Mouse (Mus musculus) midbrain, postnatal 0 days (tissue): ENCODE results near the gene Gm20388. TPM values are rescaled to one million over a fixed set of nuclear protein-coding genes. Genes with fewer than 3 reads are reported as not detected.

ENCODE experiments used
- ATAC-seq: fragments of 200-750 bp; cut with Nextera tagmentation; 2 replicates; pipeline ENCODE4 v1.8.0; 2017; ENCODE audit warnings: moderate number of reproducible peaks, mild to moderate bottlenecking, moderate TSS enrichment, moderate library complexity; ENCODE audit not compliant: low FRiP score
- DNase-seq: peaks from one replicate; pipeline ENCODE4 v3.0.0-alpha.2; 2015; ENCODE audit warnings: low spot score
- H3K27ac ChIP-seq: fragments of 300-500 bp; sonication (generic); 2 replicates; pipeline ENCODE4 v1.5.1; 2014; ENCODE audit warnings: low read depth, mild to moderate bottlenecking, low read length, mixed read lengths
- H3K27me3 ChIP-seq: fragments of 300-500 bp; sonication (generic); 2 replicates; pipeline ENCODE4 v1.6.1; 2014; ENCODE audit warnings: low read length, control low read depth, mixed read lengths; ENCODE audit not compliant: insufficient read depth
- H3K36me3 ChIP-seq: fragments of 300-500 bp; sonication (generic); 2 replicates; pipeline ENCODE4 v1.6.1; 2014; ENCODE audit warnings: low read length, control low read depth, mixed read lengths; ENCODE audit not compliant: insufficient read depth
- H3K4me1 ChIP-seq: fragments of 300-500 bp; sonication (generic); 2 replicates; pipeline ENCODE4 v1.6.1; 2014; ENCODE audit warnings: mild to moderate bottlenecking, control low read depth, antibody characterized with exemption, low read length, mixed read lengths; ENCODE audit not compliant: insufficient read depth
- H3K4me2 ChIP-seq: fragments of 300-500 bp; sonication (generic); 2 replicates; pipeline ENCODE4 v1.6.1; 2014; ENCODE audit warnings: low read depth, mild to moderate bottlenecking, low read length, mixed read lengths; ENCODE audit not compliant: poor library complexity, severe bottlenecking
- H3K4me3 ChIP-seq: fragments of 300-500 bp; sonication (generic); 2 replicates; pipeline ENCODE4 v1.5.1; 2014; ENCODE audit warnings: low read depth, mild to moderate bottlenecking, low read length, moderate library complexity
- H3K9ac ChIP-seq: fragments of 300-500 bp; sonication (generic); replicated peaks from 2 replicates; pipeline ENCODE4 v1.6.1; 2014; ENCODE audit warnings: mild to moderate bottlenecking, low read length, moderate library complexity, mixed read lengths; ENCODE audit not compliant: poor library complexity, severe bottlenecking
- H3K9me3 ChIP-seq: fragments of 300-500 bp; sonication (generic); 2 replicates; pipeline ENCODE4 v1.6.1; 2016; ENCODE audit warnings: low read length, control low read depth
- CTCF ChIP-seq: IDR thresholded peaks from 2 replicates; pipeline ENCODE4 v1.5.1; 2016; ENCODE audit warnings: antibody characterized with exemption, mild to moderate bottlenecking
- WGBS: fragments of 180-500 bp; shearing (Covaris S2); extraction: QIAGEN DNeasy Blood & Tissue Kit; methylation state at CpG from one replicate; pipeline ENCODE4 v1.1.7; 2014; 5-methylcytosine and 5-hydroxymethylcytosine counted together
- polyA plus RNA-seq: library from polyadenylated mRNA; unstranded; fragments of >200 nt; fragmentation: Nextera tagmentation; extraction: Ambion mirVana; gene quantifications from 2 replicates; pipeline ENCODE4 v1.2.1, GENCODE M21; 2015
- total RNA-seq: library from RNA; depleted of rRNA; stranded (reverse); fragments of >200 nt; gene quantifications from 2 replicates; pipeline ENCODE4 v1.2.3, GENCODE M21; 2014

The Gm20388 gene
- total and polyA plus RNA-seq, 2 experiments from 2014 or later: 74.2 TPM; not detected in 1

DNA sequence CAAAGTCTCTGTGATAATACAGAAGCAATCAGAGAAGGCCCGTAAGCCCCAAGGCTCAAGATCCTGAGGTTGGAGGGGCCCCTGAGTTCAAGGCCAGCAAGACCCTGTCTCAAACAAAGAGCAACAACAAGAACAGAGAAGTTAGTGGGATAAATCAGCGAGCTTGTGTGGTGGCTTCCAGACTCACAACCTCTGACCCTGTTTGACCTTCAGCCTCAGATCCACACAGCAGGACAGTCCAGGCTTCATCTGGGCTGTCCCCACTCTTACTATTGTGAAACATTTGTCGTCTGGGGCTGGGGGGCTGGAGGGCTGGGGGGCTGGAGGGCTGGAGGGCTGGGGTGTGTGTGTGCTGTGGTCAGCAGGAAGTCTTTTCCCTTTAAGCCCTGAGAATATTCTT lies 468.4 kb downstream of the Gm20388 start:
- Histone ChIP-seq H3K27ac (no peak overlapping the region), H3K4me2 (no peak overlapping the region), H3K4me3 (no peak overlapping the region), H3K4me1 (peaks cover 13% of the 10 kb centered on the region; the same call in 1 of the 2 replicates), H3K27me3 (no peaks in the 10 kb centered on the region), H3K36me3 (no peaks in the 10 kb centered on the region), H3K9me3 (no peaks in the 10 kb centered on the region), H3K9ac (no peak overlapping the region)
- WGBS: 57% methylated on average over 3 of the region's 3 CpGs
- no peak for TF ChIP-seq CTCF
- ATAC-seq: no peak
- no peak for DNase-seq

DNA sequence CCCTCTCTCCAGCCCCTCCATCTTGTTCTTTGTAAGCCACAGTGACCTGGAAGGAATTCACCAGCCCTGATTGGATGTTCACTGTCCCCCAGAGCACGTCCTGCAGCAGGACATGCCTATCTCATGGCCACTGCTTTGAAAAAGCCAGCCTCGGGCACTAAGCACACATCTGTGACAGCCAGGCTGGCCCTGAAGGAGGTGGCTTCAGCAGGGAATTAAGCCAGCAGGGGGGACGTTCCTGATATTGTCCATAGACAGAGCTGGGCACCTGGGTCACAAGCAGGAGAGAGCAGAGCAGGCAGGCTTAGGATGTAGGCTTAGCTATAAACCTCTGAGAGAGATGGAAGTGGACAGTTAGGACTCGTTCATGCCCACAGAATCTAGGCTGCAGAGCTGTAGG lies 471.2 kb downstream of the Gm20388 start:
- H3K4me1 ChIP-seq: peaks cover 9% of the 10 kb centered on the region; the same call in 1 of the 2 replicates
- no peak overlapping the region for H3K4me3 ChIP-seq
- H3K4me2 ChIP-seq: no peak overlapping the region
- peak overlapping the region; percentile 33; the same call in 1 of the 2 replicates for H3K9ac ChIP-seq
- peak; percentile 20; the same call in 1 of the 2 replicates for TF ChIP-seq CTCF
- 21% methylated on average over 4 of the region's 4 CpGs for WGBS
- no peaks in the 10 kb centered on the region for H3K27me3 ChIP-seq
- DNase-seq (no peak), ATAC-seq (no peak; the same call in 1 of the 2 replicates)
- peak overlapping the region; percentile 38; the same call in 1 of the 2 replicates for H3K27ac ChIP-seq
- H3K36me3 ChIP-seq: no peaks in the 10 kb centered on the region
- H3K9me3 ChIP-seq: no peaks in the 10 kb centered on the region

DNA sequence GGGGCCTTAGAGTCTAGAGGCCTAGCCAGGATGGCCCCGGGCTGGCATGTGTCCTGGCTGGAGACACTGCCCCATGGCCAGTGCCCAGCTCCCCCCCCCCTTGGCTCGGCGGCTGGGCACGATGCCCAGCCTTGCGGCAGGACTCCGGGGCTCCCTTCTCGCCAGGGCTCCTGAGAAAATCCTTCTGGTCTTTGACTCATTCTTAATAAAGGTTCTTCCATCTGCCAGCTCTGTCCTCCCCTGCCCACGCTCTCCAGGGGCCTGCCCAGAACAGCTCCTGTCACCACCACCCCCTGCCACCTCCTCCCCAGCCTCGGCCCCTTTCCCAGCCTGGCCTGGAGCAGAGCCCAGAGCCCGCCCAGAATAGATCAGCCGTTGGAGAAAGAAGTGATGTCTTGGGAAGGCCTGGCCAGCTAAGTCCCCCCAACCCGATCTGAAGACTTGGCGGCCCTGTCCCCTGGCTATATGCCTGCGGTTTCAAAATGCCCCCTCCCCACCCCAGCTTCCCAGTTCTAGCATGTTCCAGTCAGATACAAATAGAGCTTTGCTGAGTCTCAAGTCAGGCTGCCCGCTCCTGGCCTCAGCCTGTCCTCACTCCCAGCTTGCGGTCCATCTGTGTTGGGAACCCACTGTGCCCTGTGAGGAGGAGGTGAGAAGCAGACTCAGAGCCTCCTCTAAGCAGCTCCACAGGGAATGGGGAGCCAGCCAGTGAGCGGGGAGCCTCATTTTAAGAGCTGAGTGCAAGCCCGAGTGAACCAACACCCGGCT lies 472.0 kb downstream of the Gm20388 start:
- ATAC-seq (peak; percentile 92), DNase-seq (peak; percentile 93)
- no peak for TF ChIP-seq CTCF
- Histone ChIP-seq H3K4me1 (peaks cover 9% of the 10 kb centered on the region; the same call in 1 of the 2 replicates), H3K27ac (peak overlapping the region; percentile 38; the same call in 1 of the 2 replicates), H3K4me2 (no peak overlapping the region), H3K27me3 (no peaks in the 10 kb centered on the region), H3K9me3 (no peaks in the 10 kb centered on the region), H3K4me3 (no peak overlapping the region), H3K9ac (0 out of 2 replicates have a peak overlapping the region, but pooled peaks have one; percentile 33), H3K36me3 (no peaks in the 10 kb centered on the region)
- 36% methylated on average over 19 of the region's 19 CpGs for WGBS

DNA sequence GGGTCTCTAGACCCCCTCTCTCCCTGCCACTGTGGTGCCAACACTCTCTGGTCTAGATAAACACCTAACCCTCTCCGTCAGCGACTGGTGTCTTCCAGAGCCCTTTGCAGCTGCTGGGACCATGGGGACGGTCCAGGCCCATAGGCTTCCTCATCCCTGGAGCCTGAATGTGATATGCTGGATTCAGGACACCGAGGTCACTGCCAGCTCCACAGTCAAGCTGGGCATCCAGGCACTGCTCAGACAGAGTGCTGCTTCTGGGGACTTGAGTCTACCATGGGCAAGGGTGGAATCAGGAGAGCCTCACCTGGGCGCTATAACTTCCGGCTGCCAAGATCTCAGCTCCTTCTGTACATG lies 472.5 kb downstream of the Gm20388 start:
- ATAC-seq (no peak), DNase-seq (no peak)
- no peaks in the 10 kb centered on the region for H3K27me3 ChIP-seq
- peak overlapping the region; percentile 38; the same call in 1 of the 2 replicates for H3K27ac ChIP-seq
- no peak overlapping the region for H3K9ac ChIP-seq
- H3K36me3 ChIP-seq: no peaks in the 10 kb centered on the region
- H3K4me2 ChIP-seq: no peak overlapping the region
- H3K4me3 ChIP-seq: no peak overlapping the region
- 66% methylated on average over 6 of the region's 6 CpGs for WGBS
- no peak for TF ChIP-seq CTCF
- H3K4me1 ChIP-seq: peaks cover 9% of the 10 kb centered on the region; the same call in 1 of the 2 replicates
- no peaks in the 10 kb centered on the region for H3K9me3 ChIP-seq

DNA sequence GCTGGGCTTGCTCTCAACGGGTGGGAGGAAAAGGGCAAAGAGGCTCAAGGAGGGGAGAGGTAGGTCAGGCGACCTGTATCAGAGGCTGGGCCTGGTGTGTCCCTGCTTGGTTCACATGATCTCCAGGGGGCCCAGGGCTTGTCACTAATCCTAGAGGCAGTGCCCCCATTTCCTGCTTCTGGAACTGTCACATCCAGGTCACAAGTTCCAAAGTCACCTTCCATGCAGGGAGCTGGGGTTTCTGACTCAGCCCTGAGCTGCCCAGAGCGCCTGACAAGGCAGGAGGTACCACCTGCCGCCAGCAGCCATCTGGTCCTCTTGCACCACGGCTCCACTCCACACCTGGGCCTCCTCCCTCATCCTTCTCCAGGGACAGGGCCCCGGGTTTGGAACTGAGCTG lies 473.1 kb downstream of the Gm20388 start:
- Histone ChIP-seq H3K27me3 (no peaks in the 10 kb centered on the region), H3K4me2 (no peak overlapping the region), H3K9ac (no peak overlapping the region), H3K4me3 (no peak overlapping the region), H3K27ac (no peak overlapping the region), H3K4me1 (peaks cover 9% of the 10 kb centered on the region; the same call in 1 of the 2 replicates), H3K9me3 (no peaks in the 10 kb centered on the region), H3K36me3 (no peaks in the 10 kb centered on the region)
- no peak for TF ChIP-seq CTCF
- DNase-seq: no peak
- WGBS: 57% methylated on average over 6 of the region's 6 CpGs
- no peak for ATAC-seq

DNA sequence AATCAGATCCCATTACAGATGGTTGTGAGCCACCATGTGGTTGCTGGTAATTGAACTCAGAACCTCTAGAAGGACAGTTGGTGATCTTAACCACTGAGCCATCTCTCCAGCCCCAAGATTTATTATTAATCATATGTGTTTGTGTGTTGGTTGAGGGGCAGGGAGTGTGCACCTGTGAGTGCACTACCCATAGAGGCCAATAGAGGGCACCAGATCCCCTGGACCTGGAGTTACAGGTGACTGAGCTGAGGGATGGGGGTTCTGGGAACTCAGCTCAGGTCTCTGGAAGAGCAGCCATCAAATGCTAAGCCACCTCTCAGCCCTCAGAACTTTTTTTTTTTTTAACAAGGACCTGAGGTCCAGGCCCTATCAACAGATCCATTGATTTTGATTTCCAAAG lies 474.1 kb downstream of the Gm20388 start:
- Histone ChIP-seq H3K4me2 (no peak overlapping the region), H3K36me3 (no peaks in the 10 kb centered on the region), H3K27me3 (no peaks in the 10 kb centered on the region), H3K9me3 (no peaks in the 10 kb centered on the region), H3K4me3 (no peak overlapping the region), H3K9ac (no peak overlapping the region), H3K27ac (no peak overlapping the region), H3K4me1 (peaks cover 9% of the 10 kb centered on the region; the same call in 1 of the 2 replicates)
- ATAC-seq (no peak), DNase-seq (no peak)
- TF ChIP-seq CTCF: peak; percentile 49
